Mouse (Mus musculus) left cerebral cortex, postnatal 25 days (tissue): Measurements from ENCODE around the gene Crybg2. TPM values are rescaled to one million over a fixed set of nuclear protein-coding genes. Genes with fewer than 3 reads are reported as not detected.

Experiments used
- DNase-seq, 2 experiments: peaks; one replicate each; pipeline ENCODE4 v3.0.0; 2022; ENCODE audit warnings: low spot score in 2 of 2, mixed read lengths in 1 of 2
- intact Hi-C: fragments of 180-260 bp; cut with DNase I; formaldehyde crosslinking; loops from one replicate; pipeline ENCODE4 v1.15.1; 2025
- total RNA-seq, 2 experiments: library from RNA; stranded (reverse); gene quantifications; 2 replicates each; pipeline ENCODE4 v1.2.3; 2021

The Crybg2 gene
- total RNA-seq, 2 experiments from 2014 or later: 1.8 to 2.7 TPM

GRCm38 (mm10) chr4:134117012-134117411 is 56.4 kb downstream of the Crybg2 start:
- intact Hi-C loops: no loop called here
- no peak for DNase-seq

- DNase-seq: no peak
- intact Hi-C loops: no loop called here
Observed at GRCm38 (mm10) chr4:134118126-134118800, 57.6 kb downstream of the Crybg2 start.

GRCm38 (mm10) chr4:134119042-134119441 is 58.4 kb downstream of the Crybg2 start:
- DNase-seq: no peak
- intact Hi-C loops: no loop called here

- DNase-seq: no peak
- intact Hi-C loops: no loop called here
Observed at GRCm38 (mm10) chr4:134119644-134120043, 59.0 kb downstream of the Crybg2 start.

- no peak for DNase-seq
- intact Hi-C loops: no loop called here
Observed at GRCm38 (mm10) chr4:134120192-134120805, 59.7 kb downstream of the Crybg2 start.

- DNase-seq: no peak
- intact Hi-C loops: no loop called here
Observed at GRCm38 (mm10) chr4:134120916-134121315, 60.3 kb downstream of the Crybg2 start.

- DNase-seq: no peak
- intact Hi-C loops: no loop called here
Observed at GRCm38 (mm10) chr4:134121571-134121970, 61.0 kb downstream of the Crybg2 start.

- intact Hi-C loops: no loop called here
- DNase-seq: peak in 1 of 2 experiments; percentile 59
Observed at GRCm38 (mm10) chr4:134122281-134122680, 61.7 kb downstream of the Crybg2 start.

- DNase-seq: no peak
- intact Hi-C loops: no loop called here
Observed at GRCm38 (mm10) chr4:134123147-134123546, 62.5 kb downstream of the Crybg2 start.

- intact Hi-C loops: loop anchor here (1.0 kb wide), 2 partner anchors 17 to 32 kb away; no protein-coding TSS in a partner anchor
- DNase-seq: peak; percentile 76 to 98
Observed at GRCm38 (mm10) chr4:134123680-134124551, 63.3 kb downstream of the Crybg2 start.

- DNase-seq: no peak
- intact Hi-C loops: no loop called here
Observed at GRCm38 (mm10) chr4:134125383-134126060, 64.9 kb downstream of the Crybg2 start.

GRCm38 (mm10) chr4:134126300-134127120 is 65.9 kb downstream of the Crybg2 start:
- intact Hi-C loops: no loop called here
- no peak for DNase-seq

GRCm38 (mm10) chr4:134127121-134127455 is 66.5 kb downstream of the Crybg2 start:
- DNase-seq: peak; percentile 59 to 89
- intact Hi-C loops: no loop called here

GRCm38 (mm10) chr4:134127793-134128192 is 67.2 kb downstream of the Crybg2 start:
- no peak for DNase-seq
- intact Hi-C loops: no loop called here

GRCm38 (mm10) chr4:134128221-134128982 is 67.8 kb downstream of the Crybg2 start, which contains the start of gene Sh3bgrl3:
Gene Sh3bgrl3, minus strand, starts transcription at chr4:134128789.
- peak; percentile 88 to 93 for DNase-seq
- intact Hi-C loops: no loop called here

- intact Hi-C loops: no loop called here
- DNase-seq: no peak
Observed at GRCm38 (mm10) chr4:134128983-134129362, 68.4 kb downstream of the Crybg2 start.

GRCm38 (mm10) chr4:134129482-134129881 is 68.9 kb downstream of the Crybg2 start:
- intact Hi-C loops: no loop called here
- DNase-seq: peak in 1 of 2 experiments; percentile 56

- no peak for DNase-seq
- intact Hi-C loops: no loop called here
Observed at GRCm38 (mm10) chr4:134132117-134132516, 71.5 kb downstream of the Crybg2 start.
